Mouse (Mus musculus) CH12.LX (cell line): ENCODE measurements at regions not wholly inside any gene's neighbourhood (a gene's known extent, or its start where the extent isn't known, plus 50 kb on each side); places are given as distances from the start of the nearest gene placed in this dataset.

Source experiments
- DNase-seq: peaks from one replicate; pipeline ENCODE4 v3.0.0-alpha.2; 2013; ENCODE audit errors: extremely low read depth
- H3K27ac ChIP-seq: 2 replicates; pipeline ENCODE4 v1.5.1; 2012; ENCODE audit warnings: low read depth, mild to moderate bottlenecking, control low read depth, moderate library complexity; ENCODE audit not compliant: insufficient read depth
- H3K27me3 ChIP-seq: replicated peaks from 2 replicates; pipeline ENCODE3; 2012; ENCODE audit warnings: inconsistent platforms
- H3K36me3 ChIP-seq, 2 experiments: replicated peaks in 1 of 2; 2 replicates each; pipeline versions ENCODE3 to v1.6.1; 2012; ENCODE audit warnings: inconsistent platforms in 1 of 2, low read length in 1 of 2, mild to moderate bottlenecking in 1 of 2, mixed read lengths in 1 of 2, moderate library complexity in 1 of 2; ENCODE audit not compliant: control insufficient read depth in 1 of 2, insufficient read depth in 1 of 2
- H3K4me1 ChIP-seq, 2 experiments: 2 replicates each; pipeline ENCODE4 v1.6.1; 2012; ENCODE audit warnings: inconsistent platforms in 1 of 2, moderate library complexity in 1 of 2; ENCODE audit not compliant: insufficient read depth in 2 of 2, control insufficient read depth in 1 of 2
- H3K4me2 ChIP-seq: 2 replicates; pipeline ENCODE4 v1.6.1; 2012; ENCODE audit warnings: low read depth, mild to moderate bottlenecking, control low read depth; ENCODE audit not compliant: poor library complexity, insufficient read depth, severe bottlenecking
- H3K4me3 ChIP-seq, 3 experiments: fragments of 150-350 bp in 1 of 3; sonication (generic) in 1 of 3; replicated peaks in 1 of 3; 2 replicates each; pipeline versions ENCODE3 to v1.5.1; 2011 to 2012; ENCODE audit warnings: low read depth in 2 of 3, low read length in 2 of 3, mild to moderate bottlenecking in 2 of 3, moderate library complexity in 2 of 3, control low read depth in 1 of 3, improper control_type of control experiment in 1 of 3, inconsistent platforms in 1 of 3, mixed read lengths in 1 of 3; ENCODE audit not compliant: poor library complexity in 1 of 3
- H3K79me2 ChIP-seq: replicated peaks from 2 replicates; pipeline ENCODE4 v1.6.1; 2012; ENCODE audit warnings: mild to moderate bottlenecking, moderate library complexity; ENCODE audit not compliant: control insufficient read depth, poor library complexity, insufficient read depth, severe bottlenecking; ENCODE audit errors: extremely low read depth
- H3K9ac ChIP-seq: 2 replicates; pipeline ENCODE4 v1.6.1; 2012; ENCODE audit warnings: low read depth, mild to moderate bottlenecking, control low read depth, moderate library complexity; ENCODE audit not compliant: insufficient read depth
- H3K9me3 ChIP-seq: replicated peaks from 2 replicates; pipeline ENCODE3; 2012; ENCODE audit warnings: low read length, inconsistent platforms, mixed read lengths
- BHLHE40 ChIP-seq: IDR thresholded peaks from 2 replicates; pipeline ENCODE4 v1.6.1; 2011; ENCODE audit warnings: mild to moderate bottlenecking, low read depth, low read length, improper control_type of control experiment
- CHD2 ChIP-seq: IDR thresholded peaks from 2 replicates; pipeline ENCODE4 v1.6.1; 2011; ENCODE audit warnings: low read length, improper control_type of control experiment
- EP300 ChIP-seq: IDR thresholded peaks from 2 replicates; pipeline ENCODE4 v1.6.1; 2011; ENCODE audit warnings: low read length, improper control_type of control experiment
- GABPA ChIP-seq: IDR thresholded peaks from 2 replicates; pipeline ENCODE4 v1.6.1; 2012; ENCODE audit warnings: low read depth, low read length, improper control_type of control experiment, inconsistent platforms; ENCODE audit not compliant: insufficient replicate concordance
- HCFC1 ChIP-seq: IDR thresholded peaks from 2 replicates; pipeline ENCODE4 v1.6.1; 2012; ENCODE audit warnings: low read depth, mild to moderate bottlenecking, inconsistent platforms, low read length, improper control_type of control experiment
- IRF4 ChIP-seq: IDR thresholded peaks from 2 replicates; pipeline ENCODE4 v1.6.1; 2014; ENCODE audit warnings: low read depth, mild to moderate bottlenecking, inconsistent platforms, low read length, improper control_type of control experiment
- JUND ChIP-seq: conservative IDR thresholded peaks from 2 replicates; pipeline ENCODE4 v1.6.1; 2011; ENCODE audit warnings: low read depth, low read length, improper control_type of control experiment
- KAT2A ChIP-seq: IDR thresholded peaks from 2 replicates; pipeline ENCODE4 v1.6.1; 2012; ENCODE audit warnings: low read length, improper control_type of control experiment, inconsistent platforms; ENCODE audit not compliant: insufficient replicate concordance
- MXI1 ChIP-seq: IDR thresholded peaks from 2 replicates; pipeline ENCODE4 v1.6.1; 2011; ENCODE audit warnings: mild to moderate bottlenecking, low read depth, low read length, improper control_type of control experiment
- NRF1 ChIP-seq: IDR thresholded peaks from 2 replicates; pipeline ENCODE4 v1.6.1; 2014; ENCODE audit warnings: low read depth, mild to moderate bottlenecking, inconsistent platforms, low read length, improper control_type of control experiment, moderate library complexity
- PAX5 ChIP-seq: IDR thresholded peaks from 2 replicates; pipeline ENCODE4 v1.6.1; 2012; ENCODE audit warnings: low read length, inconsistent platforms, mixed read lengths
- POLR2A ChIP-seq: IDR thresholded peaks from 2 replicates; pipeline ENCODE4 v1.6.1; 2011; ENCODE audit warnings: low read depth, mild to moderate bottlenecking, improper control_type of control experiment, low read length
- RCOR1 ChIP-seq: conservative IDR thresholded peaks from 2 replicates; pipeline ENCODE4 v1.6.1; 2012; ENCODE audit warnings: low read depth, mild to moderate bottlenecking, inconsistent platforms, low read length, improper control_type of control experiment
- ZKSCAN1 ChIP-seq: IDR thresholded peaks from 2 replicates; pipeline ENCODE4 v1.6.1; 2012; ENCODE audit warnings: low read depth, inconsistent platforms, low read length, improper control_type of control experiment, borderline replicate concordance
- dilution Hi-C: fragments of 300-500 bp; cut with MboI; formaldehyde crosslinking; loops from 2 replicates; pipeline ENCODE4 v1.14.3; 2020; ENCODE audit warnings: low sequenced_read_pairs; ENCODE audit not compliant: extremely low pct_unique_long_range_greater_than_20kb, extremely low pct_ligation_motif_present
- in situ Hi-C: fragments of 300-500 bp; cut with MboI; formaldehyde crosslinking; loops from 3 replicates; pipeline ENCODE4 v1.14.3; 2019; ENCODE audit warnings: low sequenced_read_pairs, low pct_ligation_motif_present, low pct_unique_long_range_greater_than_20kb, mixed read lengths

DNA sequence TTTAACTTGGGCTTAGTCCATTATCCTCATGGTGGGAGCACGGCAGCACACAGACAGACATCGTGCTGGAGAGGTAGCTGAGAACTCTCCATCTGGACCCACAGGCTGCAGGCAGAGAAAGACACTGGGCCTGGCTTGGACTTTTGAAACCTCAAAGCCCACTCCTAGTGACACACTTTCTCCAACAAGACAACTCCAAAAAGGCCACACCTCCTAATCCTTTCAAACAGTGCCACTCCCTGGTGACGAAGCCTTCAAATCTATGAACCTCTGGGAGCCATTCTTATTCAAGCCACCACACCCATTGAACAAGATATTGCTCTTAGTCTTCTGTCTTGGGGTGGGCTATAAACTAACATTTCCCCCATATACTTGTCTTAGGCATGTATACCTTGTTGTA, 59.2 kb upstream of the Ampd3 start:
- Histone ChIP-seq H3K4me2 (no peak overlapping the region), H3K9me3 (peaks cover 11% of the 10 kb centered on the region), H3K79me2 (no peaks in the 10 kb centered on the region), H3K4me3 (no peak overlapping the region), H3K4me1 (peaks cover 0 to 12% of the 10 kb centered on the region in 2 experiments; a peak in 3 of 4 replicates), H3K36me3 (no peaks in the 10 kb centered on the region), H3K27ac (no peak overlapping the region), H3K9ac (no peak overlapping the region), H3K27me3 (peaks cover 11% of the 10 kb centered on the region)
- DNase-seq, result no peak
- dilution Hi-C loops, result no loop called here
- in situ Hi-C loops, result no loop called here
- TF ChIP-seq POLR2A (no peak), HCFC1 (no peak), MXI1 (no peak), IRF4 (no peak), JUND (no peak), CHD2 (no peak), RCOR1 (no peak), NRF1 (no peak)

DNA sequence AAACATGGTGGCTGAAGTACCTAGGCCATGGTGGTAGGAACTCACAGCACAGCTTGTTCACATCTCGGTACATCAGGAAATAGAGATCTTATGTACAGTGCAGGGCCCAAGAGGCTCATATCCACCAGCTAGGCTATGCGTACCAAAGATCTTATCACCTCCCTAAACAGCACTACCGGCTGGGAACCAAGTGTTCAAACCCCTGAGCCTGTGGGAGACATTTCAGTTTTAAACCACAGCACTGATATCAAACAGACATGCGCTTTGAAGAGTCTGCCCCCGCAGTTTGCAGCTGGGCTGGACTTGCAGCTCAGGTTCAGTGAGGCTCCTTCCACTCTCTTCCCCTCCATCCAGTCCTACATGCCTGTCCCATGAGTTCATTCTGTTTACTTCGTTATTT, 58.4 kb upstream of the Ampd3 start:
- no peak overlapping the region for H3K27ac ChIP-seq
- in situ Hi-C loops, result loop anchor here (10.0 kb wide), 1 partner anchor 215 kb away; no protein-coding TSS in a partner anchor
- H3K27me3 ChIP-seq, result peaks cover 8% of the 10 kb centered on the region
- H3K4me2 ChIP-seq, result no peak overlapping the region
- no peak for DNase-seq
- H3K36me3 ChIP-seq, result no peaks in the 10 kb centered on the region
- H3K9ac ChIP-seq, result no peak overlapping the region
- TF ChIP-seq KAT2A (no peak), IRF4 (no peak), PAX5 (no peak), GABPA (no peak), EP300 (no peak), BHLHE40 (no peak), ZKSCAN1 (no peak)
- peaks cover 0 to 12% of the 10 kb centered on the region in 2 experiments; a peak in 3 of 4 replicates for H3K4me1 ChIP-seq
- H3K79me2 ChIP-seq, result no peaks in the 10 kb centered on the region
- dilution Hi-C loops, result no loop called here
- peaks cover 11% of the 10 kb centered on the region for H3K9me3 ChIP-seq
- H3K4me3 ChIP-seq, result no peak overlapping the region
